Mouse (Mus musculus) T-cell, adult 66 days (primary cell): Measurements from ENCODE around the gene Gemin6. TPM values are rescaled to one million over a fixed set of nuclear protein-coding genes. Genes with fewer than 3 reads are reported as not detected.

Experiments used
- total RNA-seq, 2 experiments: library from RNA; stranded (reverse); gene quantifications; 3 replicates in 1 of 2; 4 replicates in 1 of 2; pipeline ENCODE4 v1.2.4; 2023

The Gemin6 gene
- total RNA-seq: 1 to 10 TPM; 3.6 to 6.1 TPM

DNA sequence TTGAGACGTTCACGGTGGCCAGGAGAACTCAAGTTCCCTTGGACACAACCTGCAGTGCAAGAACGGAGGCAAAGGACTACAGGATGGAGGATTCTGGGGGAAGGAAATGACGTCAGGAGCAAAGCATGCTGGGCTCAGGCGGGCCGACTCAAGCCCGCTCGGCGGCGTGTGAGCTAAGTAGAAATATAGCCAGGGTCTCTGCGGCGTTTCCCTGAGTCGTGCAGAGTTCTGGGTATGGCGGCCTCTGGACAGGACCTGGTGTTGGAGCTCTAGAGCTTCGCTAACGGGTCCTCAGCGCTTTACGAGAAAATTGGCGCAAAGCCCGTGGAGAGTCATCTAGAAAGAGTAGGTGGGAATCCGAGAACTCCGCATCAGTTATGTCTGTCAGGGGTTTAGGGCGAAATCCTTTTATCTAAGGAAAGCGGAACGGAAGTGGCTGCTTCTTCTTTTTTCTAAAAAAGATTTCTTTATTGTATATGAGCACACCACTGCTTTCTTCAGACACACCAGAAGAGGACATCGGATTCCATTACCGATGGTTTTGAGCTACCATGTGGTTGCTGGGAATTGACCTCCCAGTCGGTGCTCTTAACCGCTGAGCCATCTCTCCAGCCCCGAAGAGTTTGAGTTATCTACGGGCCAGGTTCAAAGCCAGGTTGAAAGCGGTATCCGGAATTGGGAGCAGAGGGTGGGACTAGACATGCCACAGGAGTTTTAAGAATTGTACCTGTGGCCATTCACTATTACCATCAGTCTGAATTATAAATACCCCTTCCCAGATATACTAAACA is at the start of gene Gemin6:
Gemin6 (plus strand) TSS at position 116 of the 791 bp plus-strand sequence.

GRCm38 (mm10) chr17:80206671-80207581 is 17.3 kb upstream of the Gemin6 start, which contains the start of the genes Srsf7 and Ttc39d:
TSS of gene Srsf7 (minus strand) at chr17:80207307.
TSS of gene Ttc39d (plus strand) at chr17:80207460.

Other genes starting within 250 kb of the Gemin6 start
- 10 to 100 TPM; 32.9 to 33.9 TPM for gene Hnrnpll, start 162.1 kb upstream of the Gemin6 start, total RNA-seq
- gene Galm, start 97.0 kb upstream of the Gemin6 start, total RNA-seq: 1 to 10 TPM; 8.3 to 8.4 TPM
- gene Srsf7, start 17.1 kb upstream of the Gemin6 start, total RNA-seq: 100 to 1,000 TPM; 369 to 410 TPM
- not detected for gene Ttc39d, start 17.0 kb upstream of the Gemin6 start, total RNA-seq
- 1 to 10 TPM in 1 of 2 experiments, not detected in 1; 1.3 TPM for gene Morn2, start 65.8 kb downstream of the Gemin6 start, total RNA-seq
- gene Dhx57, start 66.0 kb downstream of the Gemin6 start, total RNA-seq: 10 to 100 TPM; 28.7 to 36.9 TPM
- not detected for gene Arhgef33, start 83.0 kb downstream of the Gemin6 start, total RNA-seq
- gene Gm10190, start 149.1 kb downstream of the Gemin6 start, total RNA-seq: not detected